Mouse (Mus musculus) testis, adult 2 months (tissue): ENCODE measurements around the gene Tha1. TPM values are rescaled to one million over a fixed set of nuclear protein-coding genes. Genes with fewer than 3 reads are reported as not detected.
A peak's percentile ranks its signal among the peaks of the same experiment; 100 is the strongest.

Experiments
- H3K27ac ChIP-seq: fragments of 200-500 bp; 2 replicates; pipeline ENCODE4 v1.5.1; 2012; ENCODE audit warnings: low read depth, low read length; ENCODE audit not compliant: control insufficient read depth, insufficient read depth
- H3K27me3 ChIP-seq: fragments of 200-500 bp; 2 replicates; pipeline ENCODE4 v1.6.1; 2012; ENCODE audit warnings: mild to moderate bottlenecking, low read length, moderate library complexity; ENCODE audit not compliant: control insufficient read depth, insufficient read depth
- H3K36me3 ChIP-seq: fragments of 200-500 bp; 2 replicates; pipeline ENCODE4 v1.6.1; 2012; ENCODE audit warnings: mild to moderate bottlenecking, low read length; ENCODE audit not compliant: control insufficient read depth, insufficient read depth
- H3K4me1 ChIP-seq: fragments of 200-500 bp; 2 replicates; pipeline ENCODE4 v1.6.1; 2012; ENCODE audit warnings: low read length; ENCODE audit not compliant: control insufficient read depth, insufficient read depth
- H3K4me3 ChIP-seq: fragments of 200-500 bp; 2 replicates; pipeline ENCODE4 v1.5.1; 2012; ENCODE audit warnings: low read depth, mild to moderate bottlenecking, low read length, moderate library complexity, mixed read lengths; ENCODE audit not compliant: control insufficient read depth
- CTCF ChIP-seq: fragments of 200-500 bp; IDR thresholded peaks from 2 replicates; pipeline ENCODE4 v1.5.1; 2012; ENCODE audit warnings: low read depth, mild to moderate bottlenecking, inconsistent platforms, low read length, moderate library complexity; ENCODE audit not compliant: control insufficient read depth, insufficient read depth, insufficient replicate concordance
- POLR2A ChIP-seq: fragments of 200-500 bp; IDR thresholded peaks from 2 replicates; pipeline ENCODE4 v1.6.1; 2012; ENCODE audit warnings: low read depth, mild to moderate bottlenecking, inconsistent platforms, low read length, moderate library complexity; ENCODE audit not compliant: control insufficient read depth
- polyA plus RNA-seq: library from polyadenylated mRNA; depleted of rRNA; stranded (reverse); fragments of >200 nt; gene quantifications from 2 replicates; pipeline ENCODE4 v1.2.3, GENCODE M21; 2012

The Tha1 gene
- polyA plus RNA-seq, 1 experiment = 2.5 TPM

GRCm38 (mm10) chr11:117858392-117858791, 14.9 kb downstream of the Tha1 start:
- Histone ChIP-seq H3K4me1 (no peaks in the 10 kb centered on the region), H3K27ac (no peak overlapping the region), H3K36me3 (peaks cover 4% of the 10 kb centered on the region), H3K27me3 (no peaks in the 10 kb centered on the region), H3K4me3 (no peak overlapping the region)
- TF ChIP-seq POLR2A (no peak), CTCF (no peak)

- Histone ChIP-seq H3K27me3 (no peaks in the 10 kb centered on the region), H3K36me3 (peaks cover 6% of the 10 kb centered on the region), H3K4me1 (no peaks in the 10 kb centered on the region), H3K27ac (no peak overlapping the region), H3K4me3 (no peak overlapping the region)
- TF ChIP-seq CTCF = no peak
Measured at GRCm38 (mm10) chr11:117857462-117857861, 15.8 kb downstream of the Tha1 start.

GRCm38 (mm10) chr11:117855975-117856374, 17.3 kb downstream of the Tha1 start:
- Histone ChIP-seq H3K36me3 (peaks cover 6% of the 10 kb centered on the region), H3K4me3 (no peak overlapping the region), H3K27me3 (no peaks in the 10 kb centered on the region), H3K4me1 (no peaks in the 10 kb centered on the region), H3K27ac (no peak overlapping the region)
- TF ChIP-seq CTCF (no peak), POLR2A (no peak)

GRCm38 (mm10) chr11:117855360-117855759, 17.9 kb downstream of the Tha1 start:
- TF ChIP-seq CTCF (no peak), POLR2A (no peak)
- H3K36me3 ChIP-seq = peaks cover 6% of the 10 kb centered on the region

GRCm38 (mm10) chr11:117854241-117854640, 19.0 kb downstream of the Tha1 start:
- Histone ChIP-seq H3K4me3 (no peak overlapping the region), H3K36me3 (peaks cover 6% of the 10 kb centered on the region), H3K4me1 (peaks cover 3% of the 10 kb centered on the region; the same call in 1 of the 2 replicates), H3K27me3 (no peaks in the 10 kb centered on the region), H3K27ac (no peak overlapping the region)
- TF ChIP-seq CTCF (no peak), POLR2A (no peak)

More at GRCm38 (mm10) chr11:117855360-117855759, 17.9 kb downstream of the Tha1 start:
- Histone ChIP-seq H3K27ac (no peak overlapping the region), H3K27me3 (no peaks in the 10 kb centered on the region), H3K4me1 (no peaks in the 10 kb centered on the region; the same call in 1 of the 2 replicates), H3K4me3 (no peak overlapping the region)

- peaks cover 6% of the 10 kb centered on the region for H3K36me3 ChIP-seq
- no peaks in the 10 kb centered on the region for H3K27me3 ChIP-seq
- TF ChIP-seq CTCF (no peak), POLR2A (no peak)
- H3K27ac ChIP-seq = no peak overlapping the region
- peaks cover 12% of the 10 kb centered on the region for H3K4me1 ChIP-seq
- no peak overlapping the region for H3K4me3 ChIP-seq
Measured at GRCm38 (mm10) chr11:117852875-117853274, 20.4 kb downstream of the Tha1 start.

GRCm38 (mm10) chr11:117848985-117849671, 24.2 kb downstream of the Tha1 start, which contains the start of gene Birc5:
Gene Birc5, plus strand, starts transcription at chr11:117849251.
- Histone ChIP-seq H3K4me3 (peak within 1 kb of the TSS; percentile 99), H3K4me1 (peaks cover 14% of the 10 kb centered on the region), H3K36me3 (peaks cover 5% of the 10 kb centered on the region), H3K27me3 (no peaks in the 10 kb centered on the region), H3K27ac (peak within 1 kb of the TSS; percentile 92)
- TF ChIP-seq POLR2A (peak; percentile 92), CTCF (no peak)
